Mouse (Mus musculus): ENCODE measurements around the gene Eif6.

DNA sequence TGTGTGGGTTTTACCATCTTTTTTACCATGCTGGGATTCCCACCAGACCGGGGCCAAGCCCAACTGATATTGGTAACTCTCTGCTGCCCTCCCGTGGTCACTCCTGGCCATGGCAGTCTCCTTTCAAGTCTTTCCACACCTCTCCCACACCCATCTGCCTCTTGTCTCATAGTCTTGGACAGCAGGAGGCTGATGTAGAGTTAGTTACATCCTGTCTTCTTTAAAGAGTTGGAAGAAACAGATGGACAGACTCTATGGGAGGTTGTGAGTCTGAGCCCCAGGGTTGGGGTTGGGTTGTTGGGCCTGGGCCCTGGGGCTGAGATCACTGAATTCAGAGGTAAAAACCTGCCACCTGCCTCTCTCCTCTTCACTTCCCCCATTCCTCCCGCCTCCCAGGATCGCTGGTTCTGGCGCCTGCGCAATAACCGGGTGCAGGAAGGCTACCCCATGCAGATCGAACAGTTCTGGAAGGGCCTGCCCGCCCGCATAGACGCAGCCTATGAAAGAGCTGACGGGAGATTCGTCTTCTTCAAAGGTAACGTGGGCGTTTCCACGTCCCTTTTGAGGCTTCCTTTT, 14.8 kb downstream of the Eif6 start:
- TF ChIP-seq EP300 (IDR thresholded peaks at IDR 0.05; ENCODE audit: low read depth) (no peak), CTCF (IDR thresholded peaks at IDR 0.05; ENCODE audit: low read depth) (peak; percentile 76)
